Mouse (Mus musculus) telencephalon, adult 2 months (tissue): ENCODE measurements around the gene Hmga1.

Source experiments
- DNase-seq: peaks from one replicate; pipeline ENCODE4 v3.0.0-alpha.2; 2011; ENCODE audit warnings: low read depth, low spot score

Gene Hmga1

GRCm38 (mm10) chr17:27560926-27561480 lies 4.7 kb downstream of the Hmga1 start:
- no peak for DNase-seq

GRCm38 (mm10) chr17:27561809-27562526 lies 5.7 kb downstream of the Hmga1 start:
- peak; percentile 84 for DNase-seq

- DNase-seq: no peak
Observed at GRCm38 (mm10) chr17:27563771-27564244, 7.5 kb downstream of the Hmga1 start.

- no peak for DNase-seq
Observed at GRCm38 (mm10) chr17:27564391-27565162, 8.3 kb downstream of the Hmga1 start.

- DNase-seq: peak; percentile 72
Observed at GRCm38 (mm10) chr17:27565163-27565941, 9.1 kb downstream of the Hmga1 start, which contains the start of gene AI413582. TSS of gene AI413582 (minus strand) at chr17:27565756.

- no peak for DNase-seq
Observed at GRCm38 (mm10) chr17:27565942-27566267, 9.6 kb downstream of the Hmga1 start.

GRCm38 (mm10) chr17:27568228-27568627 lies 11.9 kb downstream of the Hmga1 start:
- DNase-seq: no peak

- no peak for DNase-seq
Observed at GRCm38 (mm10) chr17:27571315-27571714, 15.0 kb downstream of the Hmga1 start.

GRCm38 (mm10) chr17:27573772-27574320 lies 17.5 kb downstream of the Hmga1 start:
- no peak for DNase-seq

- DNase-seq: no peak
Observed at GRCm38 (mm10) chr17:27574470-27575115, 18.3 kb downstream of the Hmga1 start.

- DNase-seq: no peak
Observed at GRCm38 (mm10) chr17:27575116-27575776, 18.9 kb downstream of the Hmga1 start.

GRCm38 (mm10) chr17:27576056-27576455 lies 19.8 kb downstream of the Hmga1 start:
- DNase-seq: no peak

- no peak for DNase-seq
Observed at GRCm38 (mm10) chr17:27577468-27577867, 21.2 kb downstream of the Hmga1 start.

GRCm38 (mm10) chr17:27578487-27578886 lies 22.2 kb downstream of the Hmga1 start:
- DNase-seq: no peak

GRCm38 (mm10) chr17:27579816-27580215 lies 23.5 kb downstream of the Hmga1 start:
- DNase-seq: no peak

- peak; percentile 64 for DNase-seq
Observed at GRCm38 (mm10) chr17:27580392-27581068, 24.2 kb downstream of the Hmga1 start.

GRCm38 (mm10) chr17:27583185-27583894 lies 27.0 kb downstream of the Hmga1 start:
- DNase-seq: no peak

GRCm38 (mm10) chr17:27586661-27587060 lies 30.4 kb downstream of the Hmga1 start:
- DNase-seq: no peak

GRCm38 (mm10) chr17:27587252-27587651 lies 31.0 kb downstream of the Hmga1 start:
- DNase-seq: no peak
